Mouse (Mus musculus): ENCODE data around the gene Olfr654.

- TF ChIP-seq POLR2AphosphoS2 (IDR thresholded peaks at IDR 0.05; ENCODE audit: low read depth, low read length) (no peak), CTCF (conservative IDR thresholded peaks at IDR 0.05 in 1 of 2, IDR thresholded peaks at IDR 0.05 in 1 of 2; ENCODE audit: low read depth in 2 of 2, low read length in 2 of 2) (no peak), SMC3 (IDR thresholded peaks at IDR 0.05; ENCODE audit: low read depth, low read length) (no peak)
Measured at GRCm38 (mm10) chr7:104588274-104588673, 1.4 kb downstream of the Olfr654 start.
